Mouse (Mus musculus) forebrain, postnatal 0 days (tissue): ENCODE data around the gene Pex10. TPM values are rescaled to one million over a fixed set of nuclear protein-coding genes. Genes with fewer than 3 reads are reported as not detected.

Source experiments
- ATAC-seq: fragments of 200-750 bp; cut with Nextera tagmentation; 2 replicates; pipeline ENCODE4 v1.8.0; 2017; ENCODE audit warnings: mild to moderate bottlenecking, moderate library complexity
- DNase-seq: peaks from one replicate; pipeline ENCODE4 v3.0.0-alpha.2; 2015
- H3K27ac ChIP-seq: fragments of 300-500 bp; sonication (generic); 2 replicates; pipeline ENCODE4 v1.5.1; 2014; ENCODE audit warnings: low read depth, mild to moderate bottlenecking, antibody characterized with exemption, low read length, moderate library complexity, mixed read lengths
- H3K27me3 ChIP-seq: fragments of 300-500 bp; sonication (generic); 2 replicates; pipeline ENCODE4 v1.6.1; 2014; ENCODE audit warnings: mild to moderate bottlenecking, low read length, mixed read lengths; ENCODE audit not compliant: insufficient read depth
- H3K36me3 ChIP-seq: fragments of 300-500 bp; sonication (generic); 2 replicates; pipeline ENCODE4 v1.6.1; 2014; ENCODE audit warnings: mild to moderate bottlenecking, moderate library complexity; ENCODE audit not compliant: insufficient read depth
- H3K4me1 ChIP-seq: fragments of 300-500 bp; sonication (generic); 2 replicates; pipeline ENCODE4 v1.6.1; 2014; ENCODE audit warnings: antibody characterized with exemption; ENCODE audit not compliant: insufficient read depth
- H3K4me2 ChIP-seq: fragments of 300-500 bp; sonication (generic); 2 replicates; pipeline ENCODE4 v1.6.1; 2014; ENCODE audit warnings: low read depth, mild to moderate bottlenecking, moderate library complexity
- H3K4me3 ChIP-seq: fragments of 300-500 bp; sonication (generic); 2 replicates; pipeline ENCODE4 v1.5.1; 2014; ENCODE audit warnings: low read depth, low read length, mixed read lengths
- H3K9ac ChIP-seq: fragments of 300-500 bp; sonication (generic); 2 replicates; pipeline ENCODE4 v1.6.1; 2014; ENCODE audit warnings: mild to moderate bottlenecking
- H3K9me3 ChIP-seq: fragments of 300-500 bp; sonication (generic); 2 replicates; pipeline ENCODE4 v1.6.1; 2016; ENCODE audit warnings: low read length
- CTCF ChIP-seq: sonication (generic); IDR thresholded peaks from 2 replicates; pipeline ENCODE4 v1.5.1; 2016; ENCODE audit warnings: antibody characterized with exemption, control low read depth, low read depth
- WGBS: fragments of 180-500 bp; shearing (Covaris S2); extraction: QIAGEN DNeasy Blood & Tissue Kit; methylation state at CpG from one replicate; pipeline ENCODE4 v1.1.7; 2014; 5-methylcytosine and 5-hydroxymethylcytosine counted together
- polyA plus RNA-seq: library from polyadenylated mRNA; unstranded; fragments of >200 nt; fragmentation: Nextera tagmentation; extraction: Ambion mirVana; gene quantifications from 2 replicates; pipeline ENCODE4 v1.2.1, GENCODE M21; 2015
- total RNA-seq: library from RNA; depleted of rRNA; stranded (reverse); fragments of >200 nt; gene quantifications from 2 replicates; pipeline ENCODE4 v1.2.3, GENCODE M21; 2014; rRNA removed

The Pex10 gene
- total and polyA plus RNA-seq, 2 experiments from 2014 or later, result 14.0 to 16.9 TPM

GRCm38 (mm10) chr4:155120583-155120982, 53.8 kb downstream of the Pex10 start:
- H3K9ac ChIP-seq, result no peak overlapping the region
- no peak overlapping the region for H3K4me3 ChIP-seq
- ATAC-seq (no peak), DNase-seq (no peak)
- no peaks in the 10 kb centered on the region for H3K9me3 ChIP-seq
- H3K27ac ChIP-seq, result no peak overlapping the region
- no peak for TF ChIP-seq CTCF
- WGBS, result 82% methylated on average over 5 of the region's 5 CpGs
- peaks cover 10% of the 10 kb centered on the region; the same call in 1 of the 2 replicates for H3K4me1 ChIP-seq
- no peaks in the 10 kb centered on the region for H3K27me3 ChIP-seq
- H3K36me3 ChIP-seq, result no peaks in the 10 kb centered on the region
- H3K4me2 ChIP-seq, result no peak overlapping the region

- H3K9ac ChIP-seq, result no peak overlapping the region
- WGBS, result 89% methylated on average over 6 of the region's 6 CpGs
- H3K9me3 ChIP-seq, result no peaks in the 10 kb centered on the region
- DNase-seq (no peak), ATAC-seq (no peak)
- no peak for TF ChIP-seq CTCF
- no peak overlapping the region for H3K27ac ChIP-seq
- no peaks in the 10 kb centered on the region for H3K27me3 ChIP-seq
- H3K36me3 ChIP-seq, result no peaks in the 10 kb centered on the region
- peaks cover 10% of the 10 kb centered on the region; the same call in 1 of the 2 replicates for H3K4me1 ChIP-seq
- H3K4me3 ChIP-seq, result no peak overlapping the region
- no peak overlapping the region for H3K4me2 ChIP-seq
Observed at GRCm38 (mm10) chr4:155121222-155121621, 54.4 kb downstream of the Pex10 start.

Other genes with a start within 250 kb of the Pex10 start
- 3.6 and 3.7 TPM in 2 replicates for gene Ttc34, start 229.6 kb upstream of the Pex10 start, total RNA-seq
- 4.1 TPM in 2 replicates for gene Ttc34, start 229.6 kb upstream of the Pex10 start, polyA plus RNA-seq
- gene Mmel1, start 197.4 kb upstream of the Pex10 start, total RNA-seq, result 0.43 and 1.5 TPM in 2 replicates
- gene Mmel1, start 197.4 kb upstream of the Pex10 start, polyA plus RNA-seq, result 0.39 and 0.74 TPM in 2 replicates
- 30.8 and 41.2 TPM in 2 replicates for gene Fam213b, start 167.9 kb upstream of the Pex10 start, total RNA-seq
- 59.7 and 62.1 TPM in 2 replicates for gene Fam213b, start 167.9 kb upstream of the Pex10 start, polyA plus RNA-seq
- 2.6 TPM in 1 of 2 replicates, not detected in the other for gene Tnfrsf14, start 138.5 kb upstream of the Pex10 start, total RNA-seq
- gene Tnfrsf14, start 138.5 kb upstream of the Pex10 start, polyA plus RNA-seq, result not detected in 2 replicates
- gene Hes5, start 106.1 kb upstream of the Pex10 start, total RNA-seq, result 92.2 and 100 TPM in 2 replicates
- 107 and 120 TPM in 2 replicates for gene Hes5, start 106.1 kb upstream of the Pex10 start, polyA plus RNA-seq
- 39.7 and 40.0 TPM in 2 replicates for gene Pank4, start 102.9 kb upstream of the Pex10 start, total RNA-seq
- 20.4 and 22.6 TPM in 2 replicates for gene Pank4, start 102.9 kb upstream of the Pex10 start, polyA plus RNA-seq
- gene Plch2, start 10.2 kb upstream of the Pex10 start, total RNA-seq, result 32.1 and 42.1 TPM in 2 replicates
- 11.7 and 17.4 TPM in 2 replicates for gene Plch2, start 10.2 kb upstream of the Pex10 start, polyA plus RNA-seq
- 92.4 and 116 TPM in 2 replicates for gene Rer1, start 19.4 kb downstream of the Pex10 start, total RNA-seq
- 136 and 140 TPM in 2 replicates for gene Rer1, start 19.4 kb downstream of the Pex10 start, polyA plus RNA-seq
- gene Morn1, start 19.6 kb downstream of the Pex10 start, total RNA-seq, result 6.0 and 7.4 TPM in 2 replicates
- gene Morn1, start 19.6 kb downstream of the Pex10 start, polyA plus RNA-seq, result 8.2 and 9.7 TPM in 2 replicates
- gene Ski, start 155.6 kb downstream of the Pex10 start, total RNA-seq, result 66.9 and 68.7 TPM in 2 replicates
- 11.7 and 12.2 TPM in 2 replicates for gene Ski, start 155.6 kb downstream of the Pex10 start, polyA plus RNA-seq
- gene Faap20, start 182.8 kb downstream of the Pex10 start, total RNA-seq, result 48.7 and 51.8 TPM in 2 replicates
- 59.9 and 60.7 TPM in 2 replicates for gene Faap20, start 182.8 kb downstream of the Pex10 start, polyA plus RNA-seq